Mouse (Mus musculus) limb, embryonic 10.5 days (tissue): ENCODE results near the gene Gas6. TPM values are rescaled to one million over a fixed set of nuclear protein-coding genes. Genes with fewer than 3 reads are reported as not detected.
A peak's percentile ranks its signal among the peaks of the same experiment; 100 is the strongest.

Experiments used
- DNase-seq: peaks from one replicate; pipeline ENCODE4 v3.0.0-alpha.2; 2017; ENCODE audit warnings: low spot score
- H3K27ac ChIP-seq: fragments of 300-500 bp; sonication (generic); 2 replicates; pipeline ENCODE4 v1.5.1; 2016; ENCODE audit warnings: mild to moderate bottlenecking
- H3K27me3 ChIP-seq: fragments of 300-500 bp; sonication (generic); 2 replicates; pipeline ENCODE4 v1.6.1; 2016; ENCODE audit warnings: low read depth, mild to moderate bottlenecking; ENCODE audit not compliant: poor library complexity, severe bottlenecking
- H3K36me3 ChIP-seq: fragments of 300-500 bp; sonication (generic); 2 replicates; pipeline ENCODE4 v1.6.1; 2016; ENCODE audit warnings: mild to moderate bottlenecking, moderate library complexity
- H3K4me1 ChIP-seq: fragments of 300-500 bp; sonication (generic); 2 replicates; pipeline ENCODE4 v1.6.1; 2016
- H3K4me3 ChIP-seq: fragments of 300-500 bp; sonication (generic); 2 replicates; pipeline ENCODE4 v1.5.1; 2016; ENCODE audit warnings: mild to moderate bottlenecking, moderate library complexity
- H3K9me3 ChIP-seq: fragments of 300-500 bp; sonication (generic); replicated peaks from 2 replicates; pipeline ENCODE4 v1.6.1; 2016; ENCODE audit warnings: mild to moderate bottlenecking
- WGBS: fragments of 180-500 bp; shearing (Covaris S2); methylation state at CpG from one replicate; pipeline ENCODE4 v1.1.7; 2016; 5-methylcytosine and 5-hydroxymethylcytosine counted together
- polyA plus RNA-seq: library from polyadenylated mRNA; unstranded; fragments of >200 nt; fragmentation: Nextera tagmentation; extraction: Ambion mirVana; gene quantifications from 2 replicates; pipeline ENCODE4 v1.2.1, GENCODE M21; 2016

Gas6 gene
- polyA plus RNA-seq, 1 experiment from 2014 or later, result 4.3 TPM

- H3K27me3 ChIP-seq, result peaks cover 64% of the 10 kb centered on the region
- WGBS, result 68% methylated on average over 11 of the region's 11 CpGs
- no peaks in the 10 kb centered on the region for H3K9me3 ChIP-seq
- no peaks in the 10 kb centered on the region for H3K36me3 ChIP-seq
- no peak for DNase-seq
- no peak overlapping the region for H3K27ac ChIP-seq
- no peak overlapping the region for H3K4me3 ChIP-seq
- peaks cover 15% of the 10 kb centered on the region for H3K4me1 ChIP-seq
Observed at GRCm38 (mm10) chr8:13493011-13493410, 1.3 kb downstream of the Gas6 start.

DNA sequence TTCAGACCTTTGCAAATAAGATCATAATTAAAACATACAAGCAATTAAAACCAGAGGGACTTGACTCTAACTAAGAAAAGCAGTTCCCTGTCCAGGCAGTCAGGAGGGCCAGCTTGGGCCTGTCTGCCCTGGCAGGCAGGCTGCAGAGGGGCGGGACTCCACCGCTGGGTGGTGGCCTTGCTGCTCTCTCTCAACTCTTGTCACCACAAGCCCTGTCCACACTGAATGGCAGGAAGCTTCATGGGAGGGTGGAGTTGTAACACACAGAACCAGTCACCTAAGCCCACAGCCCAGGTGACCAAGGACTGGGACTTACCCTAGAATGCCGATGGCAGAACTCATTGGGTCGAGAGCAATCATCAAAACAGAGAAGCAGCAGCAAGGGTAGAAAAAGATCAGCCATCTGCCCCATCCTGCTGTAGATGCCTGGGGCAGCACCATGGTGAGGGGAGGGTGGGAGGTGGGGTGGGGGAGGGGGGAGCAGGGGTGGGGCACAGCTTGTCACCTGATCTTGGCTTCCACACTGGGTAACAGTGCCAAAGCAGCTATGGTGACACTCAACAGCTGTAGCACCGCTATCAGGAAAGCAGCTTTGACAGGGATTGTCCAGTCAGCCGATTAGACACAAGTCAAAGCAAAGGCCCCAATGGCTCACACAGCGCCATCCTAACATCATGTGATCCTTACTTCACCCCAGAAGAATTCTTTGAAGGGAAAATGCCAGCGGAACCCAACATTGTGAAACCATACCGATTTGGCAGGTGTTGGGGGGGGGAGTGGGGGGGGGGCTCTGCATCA, 1.9 kb downstream of the Gas6 start:
- 61% methylated on average over 9 of the region's 9 CpGs for WGBS
- no peak overlapping the region for H3K4me3 ChIP-seq
- H3K36me3 ChIP-seq, result no peaks in the 10 kb centered on the region
- no peak overlapping the region for H3K27ac ChIP-seq
- no peaks in the 10 kb centered on the region for H3K9me3 ChIP-seq
- H3K27me3 ChIP-seq, result peaks cover 64% of the 10 kb centered on the region
- peaks cover 15% of the 10 kb centered on the region for H3K4me1 ChIP-seq
- DNase-seq, result no peak

DNA sequence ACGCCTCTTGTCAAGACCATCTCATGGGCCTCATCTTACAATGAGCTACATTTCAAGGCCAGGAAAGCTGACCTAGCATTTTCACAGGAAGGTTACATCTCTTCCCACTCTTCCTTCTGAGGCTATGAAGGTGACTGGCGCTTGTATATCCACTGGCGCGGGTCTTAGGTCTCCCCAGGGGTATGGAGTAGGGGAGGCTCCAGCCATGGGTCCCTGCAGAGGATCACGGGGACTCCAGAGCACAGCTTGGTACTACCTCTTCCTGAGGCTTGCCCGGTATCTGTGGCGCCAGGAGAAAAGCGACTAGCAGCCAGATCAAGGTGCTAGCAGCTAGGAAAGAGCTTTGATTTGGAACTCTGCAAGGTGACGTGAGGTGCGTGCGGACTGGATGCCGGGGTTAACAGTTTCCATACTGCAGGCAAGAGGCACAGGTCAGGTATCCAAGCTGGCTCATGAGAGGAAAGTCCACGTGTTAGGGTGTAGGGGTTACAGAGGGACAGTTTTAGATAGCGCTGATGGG, 2.7 kb downstream of the Gas6 start:
- DNase-seq, result no peak
- no peak overlapping the region for H3K27ac ChIP-seq
- WGBS, result 80% methylated on average over 14 of the region's 14 CpGs
- H3K4me1 ChIP-seq, result peaks cover 15% of the 10 kb centered on the region
- peaks cover 64% of the 10 kb centered on the region for H3K27me3 ChIP-seq
- H3K4me3 ChIP-seq, result no peak overlapping the region
- H3K9me3 ChIP-seq, result no peaks in the 10 kb centered on the region
- H3K36me3 ChIP-seq, result no peaks in the 10 kb centered on the region

DNA sequence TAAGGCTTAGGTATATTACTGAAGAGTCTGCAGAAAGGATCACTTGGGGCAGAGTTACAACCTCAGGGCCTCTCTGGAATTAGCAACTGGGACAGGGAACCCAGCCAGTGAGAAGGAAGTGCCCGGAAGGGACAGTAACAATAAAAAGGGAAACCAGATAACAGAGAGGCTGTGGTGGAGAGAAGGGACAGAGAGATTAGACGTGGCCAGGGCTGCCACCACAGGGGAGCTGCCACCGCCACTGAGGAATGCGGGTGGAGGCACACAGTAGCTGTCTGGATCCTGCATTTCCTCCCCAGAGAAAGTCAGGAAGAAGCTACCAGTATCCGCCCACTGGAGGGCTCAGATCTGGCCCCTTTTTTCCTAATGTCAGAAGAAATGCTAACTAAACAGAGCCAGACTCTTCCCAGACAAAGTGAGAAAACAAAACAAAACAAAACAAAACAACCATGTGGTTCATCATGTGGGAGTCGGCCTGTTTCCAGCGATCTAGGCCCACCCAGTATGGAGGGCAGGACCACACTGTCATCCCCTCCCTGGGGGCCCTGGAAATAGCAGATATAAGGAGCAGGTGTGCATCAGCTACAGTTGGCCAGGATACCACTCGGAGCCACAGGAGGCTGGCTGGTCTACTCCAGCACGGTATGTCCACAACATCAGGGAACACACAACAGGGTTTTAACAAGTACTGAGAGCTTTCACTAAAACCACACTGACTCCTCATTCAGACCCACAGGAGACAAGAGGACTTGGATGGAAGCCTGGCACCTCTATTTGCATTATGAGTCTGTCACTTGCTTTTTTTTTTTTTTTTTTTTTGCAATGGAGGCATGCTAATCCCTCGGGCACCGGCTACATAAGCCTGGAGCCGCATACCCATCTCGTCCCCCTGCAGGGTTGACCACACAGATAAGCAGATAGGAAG, 4.0 kb downstream of the Gas6 start:
- no peak overlapping the region for H3K4me3 ChIP-seq
- WGBS, result 50% methylated on average over 13 of the region's 13 CpGs
- peaks cover 15% of the 10 kb centered on the region for H3K4me1 ChIP-seq
- H3K36me3 ChIP-seq, result no peaks in the 10 kb centered on the region
- no peak overlapping the region for H3K27ac ChIP-seq
- no peaks in the 10 kb centered on the region for H3K9me3 ChIP-seq
- H3K27me3 ChIP-seq, result peaks cover 56% of the 10 kb centered on the region
- DNase-seq, result no peak

DNA sequence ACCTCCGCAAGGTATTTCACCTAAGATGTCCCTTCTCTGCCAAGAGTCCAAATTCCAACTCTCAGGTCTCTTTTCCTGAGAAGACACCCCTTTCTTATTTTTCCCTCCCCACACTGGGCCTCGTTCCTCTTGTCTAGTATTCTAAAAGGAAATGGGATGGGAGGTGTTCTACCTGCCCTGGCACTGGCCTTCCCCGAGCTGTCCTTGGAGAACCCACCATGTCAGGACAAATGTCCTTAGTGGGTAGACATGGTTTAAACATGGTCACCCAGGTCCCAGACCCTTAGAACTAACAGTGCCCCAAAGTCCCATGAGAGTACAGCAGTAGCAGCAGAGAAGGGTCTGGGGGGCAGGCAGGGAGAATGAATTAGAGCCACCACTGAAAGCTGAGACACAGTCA, 4.9 kb downstream of the Gas6 start:
- H3K27me3 ChIP-seq, result peaks cover 47% of the 10 kb centered on the region
- no peak for DNase-seq
- H3K4me3 ChIP-seq, result no peak overlapping the region
- no peaks in the 10 kb centered on the region for H3K36me3 ChIP-seq
- WGBS, result 83% methylated on average over 3 of the region's 3 CpGs
- peaks cover 14% of the 10 kb centered on the region for H3K4me1 ChIP-seq
- H3K9me3 ChIP-seq, result no peaks in the 10 kb centered on the region
- H3K27ac ChIP-seq, result no peak overlapping the region

GRCm38 (mm10) chr8:13483191-13483590, 11.1 kb downstream of the Gas6 start:
- H3K27ac ChIP-seq, result no peak overlapping the region
- H3K9me3 ChIP-seq, result no peaks in the 10 kb centered on the region
- H3K36me3 ChIP-seq, result no peaks in the 10 kb centered on the region
- H3K4me3 ChIP-seq, result no peak overlapping the region
- H3K27me3 ChIP-seq, result no peaks in the 10 kb centered on the region
- H3K4me1 ChIP-seq, result no peaks in the 10 kb centered on the region
- 91% methylated on average over 5 of the region's 5 CpGs for WGBS
- DNase-seq, result no peak

DNA sequence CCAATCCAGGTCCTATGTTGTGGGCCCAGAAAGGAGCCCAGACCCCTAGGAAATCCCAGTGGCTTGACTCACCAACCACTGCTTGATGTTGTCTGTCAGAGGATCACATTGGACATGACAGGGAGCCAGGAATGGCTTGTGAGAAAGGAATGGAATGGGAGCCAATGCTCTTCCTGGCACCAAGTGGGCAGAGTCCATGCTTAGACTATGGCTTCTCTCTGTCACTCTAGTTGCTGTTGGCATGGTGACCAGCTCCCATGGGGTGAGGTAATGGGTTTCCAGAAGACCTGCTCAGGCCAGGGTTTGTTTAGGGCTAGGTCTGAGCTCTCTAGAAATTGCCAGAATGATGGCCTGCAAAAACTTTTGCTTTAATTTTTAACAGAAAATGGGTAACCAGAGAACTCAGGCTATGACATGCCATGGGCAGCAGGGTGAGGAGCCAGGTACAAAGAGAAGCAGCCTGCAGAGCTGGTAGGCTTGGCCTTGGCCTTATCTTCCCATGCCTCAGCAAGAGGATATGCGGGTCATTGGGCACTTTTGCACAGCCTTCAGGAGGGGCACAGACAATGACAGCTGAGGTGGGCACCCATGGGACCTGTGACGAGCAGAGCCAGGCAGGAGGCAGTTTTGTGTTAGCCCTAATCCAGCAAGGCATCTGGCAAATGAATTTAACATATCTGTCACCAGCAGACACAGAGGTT, 12.0 kb downstream of the Gas6 start:
- H3K9me3 ChIP-seq, result no peaks in the 10 kb centered on the region
- no peaks in the 10 kb centered on the region for H3K36me3 ChIP-seq
- 80% methylated on average over 2 of the region's 2 CpGs for WGBS
- no peak overlapping the region for H3K27ac ChIP-seq
- no peaks in the 10 kb centered on the region for H3K27me3 ChIP-seq
- H3K4me1 ChIP-seq, result no peaks in the 10 kb centered on the region
- H3K4me3 ChIP-seq, result no peak overlapping the region
- DNase-seq, result no peak

DNA sequence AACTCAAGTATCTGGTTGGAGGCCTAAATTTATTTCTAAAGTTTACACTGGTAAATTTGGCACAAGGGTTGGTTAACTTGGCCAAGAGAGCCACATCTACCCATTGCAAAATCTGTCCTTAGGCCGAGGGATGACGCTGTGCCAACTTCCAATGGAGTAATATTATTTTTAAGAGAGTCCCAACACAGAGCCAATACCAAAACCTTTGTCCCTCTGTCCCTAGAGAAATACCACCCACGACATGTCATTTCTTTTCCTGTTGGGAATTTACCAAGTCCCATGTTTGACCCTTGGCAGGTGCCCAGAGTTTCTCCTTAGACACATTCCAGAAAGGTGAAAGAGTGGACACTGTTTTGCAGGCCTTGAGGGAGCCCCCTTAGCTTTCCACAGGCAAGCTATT, 12.7 kb downstream of the Gas6 start:
- Histone ChIP-seq H3K4me1 (no peaks in the 10 kb centered on the region), H3K27me3 (no peaks in the 10 kb centered on the region), H3K9me3 (no peaks in the 10 kb centered on the region), H3K27ac (no peak overlapping the region), H3K4me3 (no peak overlapping the region), H3K36me3 (no peaks in the 10 kb centered on the region)
- 86% methylated on average over 3 of the region's 3 CpGs for WGBS
- no peak for DNase-seq

DNA sequence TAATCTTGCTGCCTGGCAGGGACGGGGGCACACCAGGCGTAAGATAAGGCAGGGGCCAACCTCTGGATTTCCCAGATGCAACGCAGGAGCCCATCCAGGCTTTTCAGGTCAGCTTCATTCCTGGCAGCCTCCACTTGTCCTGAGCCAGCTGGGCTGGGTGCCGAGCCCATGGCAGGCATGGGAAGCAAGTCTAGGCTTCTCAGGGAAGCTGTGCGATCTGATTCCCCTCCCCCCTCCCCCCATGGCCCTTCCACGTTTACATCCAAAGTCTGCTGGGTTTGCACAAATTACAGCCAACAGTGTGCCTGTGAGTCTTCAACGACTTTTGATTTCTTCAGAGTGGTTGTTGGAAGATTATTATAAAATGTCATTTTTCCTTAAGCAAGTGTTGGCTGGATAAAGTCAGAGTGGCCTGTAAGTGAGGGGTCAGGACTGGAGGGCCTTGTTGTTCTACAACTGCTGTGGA, 13.2 kb downstream of the Gas6 start:
- no peaks in the 10 kb centered on the region for H3K36me3 ChIP-seq
- no peak overlapping the region for H3K27ac ChIP-seq
- no peaks in the 10 kb centered on the region for H3K9me3 ChIP-seq
- WGBS, result 86% methylated on average over 7 of the region's 7 CpGs
- no peaks in the 10 kb centered on the region for H3K27me3 ChIP-seq
- no peaks in the 10 kb centered on the region for H3K4me1 ChIP-seq
- no peak for DNase-seq
- H3K4me3 ChIP-seq, result no peak overlapping the region

GRCm38 (mm10) chr8:13475892-13476291, 18.4 kb downstream of the Gas6 start:
- Histone ChIP-seq H3K36me3 (no peaks in the 10 kb centered on the region), H3K4me1 (peaks cover 5% of the 10 kb centered on the region; the same call in 1 of the 2 replicates), H3K4me3 (no peak overlapping the region), H3K27ac (no peak overlapping the region), H3K27me3 (no peaks in the 10 kb centered on the region), H3K9me3 (no peaks in the 10 kb centered on the region)
- WGBS, result 63% methylated on average over 9 of the region's 9 CpGs
- no peak for DNase-seq

DNA sequence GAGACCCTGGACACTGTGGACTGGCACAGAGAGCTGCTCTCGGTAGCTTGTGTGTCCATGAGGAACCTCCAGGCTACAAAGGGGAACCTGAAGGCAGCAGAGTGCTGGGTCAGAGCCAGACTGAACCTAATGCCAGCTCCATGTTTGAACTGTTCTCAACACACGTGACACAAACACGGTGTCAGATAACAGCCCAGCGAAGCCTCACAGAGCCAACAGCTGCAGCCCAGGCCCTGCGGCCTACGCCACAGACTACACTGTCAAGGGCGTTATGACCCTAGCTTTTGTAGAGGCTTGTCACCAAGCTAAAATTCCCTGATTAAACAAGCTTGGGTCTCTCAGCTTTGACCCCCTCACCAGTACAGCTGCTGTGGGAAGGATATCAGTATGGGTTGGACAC, 22.0 kb downstream of the Gas6 start:
- Histone ChIP-seq H3K4me1 (peaks cover 5% of the 10 kb centered on the region; the same call in 1 of the 2 replicates), H3K36me3 (no peaks in the 10 kb centered on the region), H3K4me3 (no peak overlapping the region), H3K9me3 (no peaks in the 10 kb centered on the region), H3K27me3 (no peaks in the 10 kb centered on the region), H3K27ac (0 out of 2 replicates have a peak overlapping the region, but pooled peaks have one; percentile 47)
- DNase-seq, result peak; percentile 41
- WGBS, result 65% methylated on average over 7 of the region's 7 CpGs

DNA sequence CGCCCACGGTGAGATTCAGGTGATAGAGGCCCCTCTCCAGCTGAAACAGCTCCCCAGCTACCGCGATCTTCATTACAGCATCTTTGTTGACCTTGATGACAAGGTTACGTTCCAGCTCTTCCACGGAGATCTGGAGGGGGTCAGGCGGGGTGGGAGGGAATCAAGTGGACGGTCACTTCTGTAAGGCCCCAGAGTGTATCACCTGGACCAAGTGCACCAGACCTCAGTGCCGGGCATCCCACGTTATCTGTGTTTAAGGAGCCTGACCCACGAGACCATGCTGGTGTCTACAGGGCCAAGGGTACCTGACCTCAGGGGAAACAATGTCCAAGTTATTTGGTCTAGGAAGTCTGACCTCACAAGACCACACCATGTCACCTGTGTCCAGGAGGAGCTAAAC, 22.8 kb downstream of the Gas6 start:
- no peaks in the 10 kb centered on the region for H3K9me3 ChIP-seq
- H3K36me3 ChIP-seq, result no peaks in the 10 kb centered on the region
- 91% methylated on average over 11 of the region's 11 CpGs for WGBS
- no peak for DNase-seq
- H3K4me1 ChIP-seq, result peaks cover 5% of the 10 kb centered on the region; the same call in 1 of the 2 replicates
- no peaks in the 10 kb centered on the region for H3K27me3 ChIP-seq
- H3K4me3 ChIP-seq, result no peak overlapping the region
- no peak overlapping the region for H3K27ac ChIP-seq
